Comparison of ENCODE assay signal across 22 mouse cellular contexts in genomic region chr9:43753481-43753880, GRCm38 (mm10). TPM values are rescaled to one million over a fixed set of nuclear protein-coding genes. Genes with fewer than 3 reads are reported as not detected.
DNase-seq lines count a peak whose midpoint lies in the region; ATAC-seq and TF ChIP-seq lines count a peak whose summit lies in the region.
"Had no signal": no experiment of that assay in that cellular context is flagged by ENCODE, and none has a peak within 500 bp of the region (broad histone marks: within the 10 kb centered on the region; RNA-seq: fewer than 3 reads in every experiment).

No protein-coding gene starts in this region.

- peaks cover 39% of the 10 kb centered on the region; the same call in 1 of the 2 replicates for H3K79me2 ChIP-seq in liver, adult 2 months (ENCODE audit: control insufficient read depth, insufficient read depth, low read length)

- no peaks in the 10 kb centered on the region for H3K36me3 ChIP-seq in heart, embryonic 10.5 days
- H3K36me3 ChIP-seq in liver, adult 2 months (ENCODE audit: control insufficient read depth, insufficient read depth, low read length): no peaks in the 10 kb centered on the region
- H3K36me3 ChIP-seq in hindbrain, embryonic 12.5 days: no peaks in the 10 kb centered on the region
- no peaks in the 10 kb centered on the region for H3K36me3 ChIP-seq in liver, postnatal 0 days (replicated peaks; ENCODE audit: insufficient read depth, low read length)
- H3K36me3 ChIP-seq: embryonic facial prominence, embryonic 15.5 days; G1E; intestine, embryonic 15.5 days; limb, embryonic 12.5 days; stomach, embryonic 15.5 days had no signal

- peak overlapping the region; percentile 20; the same call in 1 of the 2 replicates for H3K9ac ChIP-seq in liver, adult 2 months (ENCODE audit: low read depth, low read length)
- no peak overlapping the region; the same call in 1 of the 2 replicates for H3K9ac ChIP-seq in hindbrain, embryonic 12.5 days
- no peak overlapping the region for H3K9ac ChIP-seq in liver, postnatal 0 days (replicated peaks)
- H3K9ac ChIP-seq: embryonic facial prominence, embryonic 15.5 days; forebrain, embryonic 12.5 days; intestine, embryonic 15.5 days; limb, embryonic 12.5 days; stomach, embryonic 15.5 days had no signal

- TF ChIP-seq CTCF in liver, adult 2 months (IDR thresholded peaks at IDR 0.05; ENCODE audit: low read depth, low read length): no peak
- no peak for TF ChIP-seq CTCF in liver, postnatal 0 days (IDR thresholded peaks at IDR 0.05; ENCODE audit: low read depth)

- no peak overlapping the region for H3K4me3 ChIP-seq in heart, embryonic 10.5 days
- H3K4me3 ChIP-seq in liver, adult 2 months (ENCODE audit: insufficient read depth, low read depth, low read length): no peak overlapping the region
- H3K4me3 ChIP-seq in hindbrain, embryonic 12.5 days: no peak overlapping the region
- H3K4me3 ChIP-seq in liver, postnatal 0 days (ENCODE audit: low read depth, low read length): no peak overlapping the region
- H3K4me3 ChIP-seq: embryonic facial prominence, embryonic 15.5 days; forebrain, embryonic 12.5 days; gastrocnemius, adult 2 months; intestine, embryonic 15.5 days; limb, embryonic 12.5 days; stomach, embryonic 15.5 days had no signal

- TF ChIP-seq EP300 in liver, postnatal 0 days (IDR thresholded peaks at IDR 0.05; ENCODE audit: low read depth): no peak

- H3K4me1 ChIP-seq in heart, embryonic 10.5 days: peaks cover 60% of the 10 kb centered on the region
- H3K4me1 ChIP-seq in liver, adult 2 months (ENCODE audit: control insufficient read depth, insufficient read depth, low read length): peaks cover 71% of the 10 kb centered on the region
- H3K4me1 ChIP-seq in hindbrain, embryonic 12.5 days: peaks cover 100% of the 10 kb centered on the region
- peaks cover 22% of the 10 kb centered on the region for H3K4me1 ChIP-seq in liver, postnatal 0 days (ENCODE audit: insufficient read depth)

- H3K4me2 ChIP-seq in hindbrain, embryonic 12.5 days (replicated peaks): no peak overlapping the region
- no peak overlapping the region for H3K4me2 ChIP-seq in liver, postnatal 0 days (ENCODE audit: low read depth, low read length)
- H3K4me2 ChIP-seq: embryonic facial prominence, embryonic 15.5 days; forebrain, embryonic 12.5 days; intestine, embryonic 15.5 days; limb, embryonic 12.5 days; stomach, embryonic 15.5 days had no signal

- ATAC-seq in hindbrain, embryonic 12.5 days (ENCODE audit: low FRiP score): no peak
- ATAC-seq in liver, postnatal 0 days: no peak
- ATAC-seq: intestine, embryonic 15.5 days had no signal

- no peaks in the 10 kb centered on the region for H3K27me3 ChIP-seq in heart, embryonic 10.5 days (ENCODE audit: insufficient read depth, poor library complexity, severe bottlenecking)
- no peaks in the 10 kb centered on the region for H3K27me3 ChIP-seq in liver, adult 2 months (ENCODE audit: control insufficient read depth, insufficient read depth, low read length)
- no peaks in the 10 kb centered on the region for H3K27me3 ChIP-seq in hindbrain, embryonic 12.5 days
- no peaks in the 10 kb centered on the region for H3K27me3 ChIP-seq in liver, postnatal 0 days (ENCODE audit: insufficient read depth, low read length)
- H3K27me3 ChIP-seq: embryonic facial prominence, embryonic 15.5 days; forebrain, embryonic 12.5 days; intestine, embryonic 15.5 days; stomach, embryonic 15.5 days had no signal

- no peak for DNase-seq in heart, embryonic 10.5 days (ENCODE audit: low spot score)
- DNase-seq in heart, adult 8-10 months (ENCODE audit: low spot score): no peak
- peak; percentile 74 for DNase-seq in liver, adult 2 months (ENCODE audit: extremely low read depth, low read depth, low spot score)
- no peak for DNase-seq in liver
- DNase-seq in liver, postnatal 0 days: no peak
- DNase-seq in layer of hippocampus, postnatal 10 days (ENCODE audit: low spot score in 2 of 2): no peak
- DNase-seq in retina, embryonic 14.5 days (ENCODE audit: low spot score): no peak
- DNase-seq: cerebellum, adult 18-20 months; cerebellum, postnatal 25 days; embryo, embryonic 11 days; gastrocnemius, adult 2 months; heart, adult 11 months; heart, postnatal 4 days; lung, adult 2 months; right cerebral cortex, postnatal 25 days had no signal

- WGBS in heart, embryonic 10.5 days: 57% methylated on average over 6 of the region's 6 CpGs
- 20% methylated on average over 6 of the region's 6 CpGs for WGBS in liver, adult 2 months
- 74% methylated on average over 6 of the region's 6 CpGs for WGBS in hindbrain, embryonic 12.5 days
- WGBS in liver, postnatal 0 days (ENCODE audit: insufficient replicate concordance): 59% methylated on average over 6 of the region's 6 CpGs

- peak overlapping the region; percentile 73; the same call in 1 of the 2 replicates for H3K27ac ChIP-seq in heart, embryonic 10.5 days
- H3K27ac ChIP-seq in liver, adult 2 months (replicated peaks; ENCODE audit: insufficient read depth, low read depth, low read length): peak overlapping the region; percentile 92
- peak overlapping the region; percentile 88 for H3K27ac ChIP-seq in hindbrain, embryonic 12.5 days
- peak overlapping the region; percentile 74 for H3K27ac ChIP-seq in liver, postnatal 0 days (ENCODE audit: low read depth)
- H3K27ac ChIP-seq: embryonic facial prominence, embryonic 15.5 days; gastrocnemius, adult 2 months; intestine, embryonic 15.5 days; limb, embryonic 12.5 days; stomach, embryonic 15.5 days had no signal

- no peak for TF ChIP-seq POLR2A in liver, adult 2 months (IDR thresholded peaks at IDR 0.05; ENCODE audit: extremely low read depth, insufficient read depth, low read length)

- H3K9me3 ChIP-seq in heart, embryonic 10.5 days: no peaks in the 10 kb centered on the region
- H3K9me3 ChIP-seq in hindbrain, embryonic 12.5 days (replicated peaks): no peaks in the 10 kb centered on the region
- H3K9me3 ChIP-seq in liver, postnatal 0 days (ENCODE audit: low read length): no peaks in the 10 kb centered on the region
- H3K9me3 ChIP-seq: embryonic facial prominence, embryonic 15.5 days; forebrain, embryonic 12.5 days; intestine, embryonic 15.5 days; limb, embryonic 12.5 days; stomach, embryonic 15.5 days had no signal

RNA-seq across cellular contexts. Expression of gene Nectin1, which starts 9.7 kb away (rescaled TPM):
- 1.7 and 3.9 TPM in 2 replicates for polyA plus RNA-seq in heart, embryonic 10.5 days (2016; fragmentation: Nextera tagmentation; extraction: Ambion mirVana)
- 1 to 10 TPM; 1.6 to 3.5 (median 2.2) TPM for total RNA-seq in heart, adult 8-10 months (2022)
- total RNA-seq in liver, adult 2 months (2014; rRNA removed): 4.0 and 10.3 TPM in 2 replicates
- 38.6 and 48.0 TPM in 2 replicates for polyA plus RNA-seq in liver, adult 2 months (2012; rRNA removed)
- 12.9 and 13.0 TPM in 2 replicates for polyA plus RNA-seq in hindbrain, embryonic 12.5 days (2016; fragmentation: Nextera tagmentation; extraction: Ambion mirVana)
- polyA plus RNA-seq in liver, postnatal 0 days (2015; fragmentation: Nextera tagmentation; extraction: Ambion mirVana): 4.0 and 4.1 TPM in 2 replicates
- 100 to 1,000 TPM in 1 of 2 experiments, 10 to 100 TPM in 1; 96.1 to 106 TPM for total RNA-seq in layer of hippocampus, postnatal 10 days (2021)
- polyA plus RNA-seq: G1E had no signal
